Mouse (Mus musculus) liver, embryonic 14.5 days (tissue): ENCODE measurements around the gene Cetn4.

Experiments used
- CTCF ChIP-seq: IDR thresholded peaks from 2 replicates; pipeline ENCODE4 v1.5.1; 2016; ENCODE audit warnings: antibody characterized with exemption, low read depth, control low read depth
- EP300 ChIP-seq: IDR thresholded peaks from 2 replicates; pipeline ENCODE4 v1.6.1; 2016; ENCODE audit warnings: antibody characterized with exemption, low read depth

DNA sequence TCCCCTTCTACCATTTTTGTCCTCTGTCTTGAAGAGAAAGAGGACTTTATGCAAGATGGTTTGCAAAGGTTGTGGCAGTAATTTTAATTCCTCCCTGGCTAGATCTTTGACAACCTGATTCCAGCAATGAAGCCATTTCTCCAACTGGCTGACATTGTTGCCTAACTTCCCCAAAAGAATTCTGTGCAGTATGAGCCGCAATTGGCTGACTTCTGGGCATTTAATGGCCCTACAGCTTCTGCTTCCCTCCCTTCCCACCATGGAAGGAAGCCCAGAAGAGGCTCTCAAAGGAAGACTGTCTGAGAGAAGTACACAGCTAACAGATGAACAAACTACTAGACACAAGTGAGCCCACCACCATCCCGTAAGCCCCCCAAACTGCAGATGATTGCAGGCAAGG, 23.3 kb downstream of the Cetn4 start:
- TF ChIP-seq CTCF = no peak
- TF ChIP-seq EP300 = no peak
